Mouse (Mus musculus) frontal cortex, postnatal 10 days (tissue): Measurements from ENCODE around the gene Rnf227.

Source experiments
- DNase-seq, 2 experiments: peaks; one replicate each; pipeline ENCODE4 v3.0.0; 2022; ENCODE audit warnings: low spot score in 2 of 2, mixed read lengths in 1 of 2

Gene Rnf227

GRCm38 (mm10) chr11:69331152-69331551 lies 9.1 kb upstream of the Rnf227 start:
- no peak for DNase-seq

DNA sequence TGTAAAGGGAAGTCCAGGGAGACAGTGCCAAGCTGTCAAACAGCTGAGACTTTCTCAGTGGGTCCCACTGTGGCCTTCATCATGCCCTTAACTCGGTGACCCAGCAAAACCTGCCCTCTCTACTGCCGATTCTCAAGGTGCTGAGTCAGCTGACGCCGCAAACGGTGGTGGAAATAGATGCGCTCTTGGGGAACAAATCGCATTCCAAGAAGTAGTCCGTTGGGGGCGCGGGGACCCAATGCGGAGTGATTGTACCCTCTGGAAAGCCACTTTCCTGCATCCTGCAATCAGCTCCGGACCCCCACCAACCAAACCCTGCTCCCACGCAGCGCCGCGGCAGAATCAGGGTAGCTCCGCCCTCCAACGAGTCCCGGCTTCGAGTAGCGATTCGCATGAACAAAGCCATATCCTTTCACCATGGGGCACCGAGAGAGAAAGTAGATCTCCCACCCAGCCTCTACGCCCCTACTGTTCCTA lies 8.3 kb upstream of the Rnf227 start:
- peak; percentile 81 to 82 for DNase-seq

DNA sequence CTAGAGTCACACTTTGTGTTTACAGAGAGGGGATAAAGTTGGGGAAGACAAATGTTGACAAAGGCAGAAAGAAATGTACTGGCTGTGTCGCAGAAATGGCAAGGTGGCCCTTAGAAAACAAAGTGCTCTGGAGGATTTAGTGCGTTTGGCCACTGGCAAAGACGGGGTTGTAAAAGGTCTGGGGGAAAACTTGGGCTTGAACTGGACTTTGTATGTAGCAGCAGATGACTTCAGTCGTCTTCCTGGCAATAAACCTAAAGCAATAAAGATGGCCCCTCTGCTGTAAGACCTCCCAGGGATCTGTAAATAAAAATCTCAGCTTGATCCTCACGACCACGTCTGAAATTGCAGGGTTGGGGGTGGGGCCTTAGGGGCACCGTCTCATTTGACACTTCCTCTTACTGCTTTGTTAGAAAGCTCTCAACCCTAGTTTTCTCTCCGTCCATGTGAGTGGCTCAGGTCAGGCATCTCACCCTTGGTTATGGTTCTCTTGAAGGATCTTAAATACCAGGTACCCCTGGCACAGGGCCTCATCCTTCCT lies 7.5 kb upstream of the Rnf227 start:
- DNase-seq: no peak

- DNase-seq: no peak
Observed at GRCm38 (mm10) chr11:69333922-69334321, 6.3 kb upstream of the Rnf227 start.

- no peak for DNase-seq
Observed at GRCm38 (mm10) chr11:69334796-69335195, 5.5 kb upstream of the Rnf227 start.

DNA sequence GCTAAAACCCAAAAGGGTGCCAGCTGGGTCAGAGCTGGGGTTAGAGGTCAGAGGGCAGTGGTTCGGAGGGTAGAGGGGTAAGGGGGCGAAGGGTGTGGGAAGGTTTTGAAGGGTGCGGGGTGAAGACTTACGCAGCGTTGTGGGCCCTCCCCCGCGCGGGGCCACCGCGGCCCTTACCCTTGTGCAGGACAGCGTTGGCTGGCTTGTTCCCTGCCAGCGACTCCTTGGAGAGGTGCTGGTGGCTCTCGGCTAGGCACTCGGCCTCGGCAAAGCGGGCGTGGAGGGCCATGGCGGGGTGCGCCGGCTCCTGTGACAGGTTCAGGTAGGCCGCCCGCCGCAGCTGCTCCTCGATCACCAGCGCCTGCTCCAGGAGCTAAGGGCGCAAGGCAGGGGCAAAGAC lies 6.2 kb downstream of the Rnf227 start:
- no peak for DNase-seq

GRCm38 (mm10) chr11:69356544-69356943 lies 16.3 kb downstream of the Rnf227 start:
- DNase-seq: no peak

GRCm38 (mm10) chr11:69357690-69358089 lies 17.4 kb downstream of the Rnf227 start:
- DNase-seq: no peak

DNA sequence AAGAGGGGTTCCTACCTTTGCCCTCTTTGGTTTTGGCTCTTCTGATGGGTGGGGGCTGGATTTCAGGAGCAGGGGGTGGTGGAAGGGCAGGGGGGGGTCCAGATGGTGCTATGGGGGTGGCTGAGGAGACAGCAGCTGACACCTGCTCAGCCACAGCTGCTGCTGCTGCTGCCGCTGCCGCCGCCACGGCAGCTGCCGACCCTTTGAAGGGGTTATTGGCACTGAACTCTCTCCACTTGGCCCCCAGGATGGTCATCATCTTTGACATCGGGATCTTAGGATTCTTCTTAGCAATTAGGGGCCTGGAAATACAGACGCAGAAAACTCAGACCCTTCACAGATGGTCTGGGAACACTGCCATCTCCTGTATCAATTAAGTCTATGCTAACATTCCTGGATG lies 21.8 kb downstream of the Rnf227 start:
- DNase-seq: no peak

- DNase-seq: no peak
Observed at GRCm38 (mm10) chr11:69362479-69362878, 22.2 kb downstream of the Rnf227 start.

GRCm38 (mm10) chr11:69364376-69364775 lies 24.1 kb downstream of the Rnf227 start:
- no peak for DNase-seq

- peak; percentile 92 to 93 for DNase-seq
Observed at GRCm38 (mm10) chr11:69364910-69365309, 24.6 kb downstream of the Rnf227 start.

GRCm38 (mm10) chr11:69365722-69366121 lies 25.5 kb downstream of the Rnf227 start:
- no peak for DNase-seq

DNA sequence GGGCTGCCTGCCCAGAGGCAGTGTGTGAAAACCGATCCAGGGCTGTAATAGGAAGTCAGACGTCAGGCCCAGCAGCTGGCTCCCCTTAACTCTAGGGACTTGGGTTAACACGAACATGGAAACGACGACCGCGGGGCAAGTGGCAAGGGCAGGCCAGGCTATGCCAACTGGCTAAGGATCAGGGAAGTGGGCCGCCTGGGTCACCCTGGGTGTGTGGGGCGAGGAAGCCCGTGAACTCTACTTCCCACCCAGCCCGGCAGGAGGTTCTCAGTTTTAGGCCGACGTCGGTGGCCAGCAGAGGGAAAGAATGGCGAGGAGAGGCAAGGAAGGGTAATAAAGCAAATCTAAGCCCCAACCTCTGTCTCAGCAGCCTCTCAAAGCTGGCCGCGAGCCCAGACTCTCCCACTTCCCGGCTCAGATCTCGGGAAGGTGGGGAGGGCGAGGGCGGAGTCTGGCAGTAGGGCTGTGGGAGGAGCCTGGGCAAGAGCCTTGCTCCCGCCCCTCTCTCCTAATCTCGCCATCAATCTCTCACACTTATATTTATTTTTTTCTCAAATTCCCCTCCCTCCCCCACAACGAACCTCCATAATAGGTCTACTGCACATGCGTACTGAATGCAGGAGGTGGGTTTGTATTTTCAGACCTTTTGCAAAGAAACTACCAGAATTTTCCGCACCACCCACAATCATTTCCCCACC lies 26.0 kb downstream of the Rnf227 start:
- DNase-seq: peak; percentile 94

GRCm38 (mm10) chr11:69366855-69367615 lies 26.8 kb downstream of the Rnf227 start:
- no peak for DNase-seq

DNA sequence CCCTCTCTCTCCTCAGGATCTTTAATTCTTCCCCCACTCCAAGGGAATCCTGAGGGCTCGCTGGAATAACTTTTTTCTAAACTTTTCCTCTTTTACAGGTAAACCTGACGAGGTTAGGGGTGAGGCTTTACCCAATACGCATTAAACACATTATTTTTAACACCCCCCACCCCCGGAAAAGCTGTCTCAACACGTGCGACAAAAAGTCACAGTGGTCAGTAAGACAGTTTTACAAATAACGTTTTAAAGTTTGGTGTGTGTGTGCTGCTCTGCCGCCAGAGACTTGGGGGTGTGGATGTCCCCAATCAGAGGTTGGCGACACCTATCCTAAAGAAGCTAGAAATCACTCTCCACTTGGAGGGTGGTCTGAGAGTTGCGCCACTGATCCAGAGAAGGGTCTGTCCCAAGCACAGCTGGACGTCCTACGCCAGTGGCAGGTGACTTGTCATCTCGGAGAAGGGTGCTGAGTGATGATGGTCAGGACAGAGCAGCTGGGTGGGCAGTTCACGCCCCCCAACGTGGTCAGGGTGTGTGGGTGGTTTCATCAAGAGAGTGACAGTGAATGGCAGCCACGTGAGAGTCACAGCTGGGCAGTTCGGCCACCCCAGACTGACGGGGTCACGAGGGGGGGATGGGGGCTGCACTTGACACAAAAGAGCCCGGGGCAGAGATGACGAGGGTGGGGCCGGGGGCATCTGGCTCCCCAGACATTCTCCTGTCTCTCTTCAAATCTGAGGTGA lies 27.5 kb downstream of the Rnf227 start:
- peak; percentile 42 to 66 for DNase-seq

DNA sequence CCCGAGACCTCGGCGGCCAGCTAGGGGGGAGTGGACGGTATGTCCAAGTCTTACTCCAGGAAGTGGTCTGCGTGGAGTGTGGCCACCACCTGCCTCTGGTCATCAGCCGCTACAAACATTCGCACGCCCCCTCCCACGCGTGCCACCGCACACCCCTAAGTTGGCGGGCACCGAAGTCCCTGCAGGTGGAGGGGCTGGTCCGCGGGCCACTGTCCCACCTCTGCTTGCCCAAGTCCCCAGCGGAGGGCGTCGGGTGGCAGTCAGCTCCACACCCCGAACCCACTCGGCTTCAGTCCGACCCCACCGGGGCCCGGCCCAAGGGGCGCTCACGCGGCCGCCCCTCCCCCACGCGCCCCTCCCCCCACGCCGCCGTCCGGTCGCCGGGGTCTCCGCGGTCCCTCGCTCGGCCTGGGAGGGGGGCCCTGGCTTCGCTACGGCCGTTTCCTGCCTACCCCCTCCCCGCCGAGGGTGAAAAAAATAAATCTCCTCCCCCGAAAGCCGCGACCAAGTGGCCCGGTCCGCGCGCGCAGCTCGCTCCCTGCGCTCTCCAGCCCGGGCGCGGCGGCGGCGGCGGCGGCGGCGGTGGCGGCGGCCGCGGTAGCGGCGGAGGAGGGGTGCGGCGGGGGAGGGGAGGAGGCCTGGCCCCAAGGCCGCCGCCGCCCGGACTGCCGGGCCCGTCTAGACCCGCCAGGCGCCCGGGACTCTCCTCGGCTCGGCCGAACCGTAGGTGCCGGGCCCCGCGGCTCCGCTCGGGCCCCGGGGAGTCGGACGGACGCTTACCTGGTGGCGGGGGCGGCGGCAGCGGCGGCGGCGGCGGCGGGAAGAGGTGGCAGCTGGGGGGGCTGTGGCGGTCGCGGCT lies 28.3 kb downstream of the Rnf227 start:
- peak; percentile 48 to 69 for DNase-seq

DNA sequence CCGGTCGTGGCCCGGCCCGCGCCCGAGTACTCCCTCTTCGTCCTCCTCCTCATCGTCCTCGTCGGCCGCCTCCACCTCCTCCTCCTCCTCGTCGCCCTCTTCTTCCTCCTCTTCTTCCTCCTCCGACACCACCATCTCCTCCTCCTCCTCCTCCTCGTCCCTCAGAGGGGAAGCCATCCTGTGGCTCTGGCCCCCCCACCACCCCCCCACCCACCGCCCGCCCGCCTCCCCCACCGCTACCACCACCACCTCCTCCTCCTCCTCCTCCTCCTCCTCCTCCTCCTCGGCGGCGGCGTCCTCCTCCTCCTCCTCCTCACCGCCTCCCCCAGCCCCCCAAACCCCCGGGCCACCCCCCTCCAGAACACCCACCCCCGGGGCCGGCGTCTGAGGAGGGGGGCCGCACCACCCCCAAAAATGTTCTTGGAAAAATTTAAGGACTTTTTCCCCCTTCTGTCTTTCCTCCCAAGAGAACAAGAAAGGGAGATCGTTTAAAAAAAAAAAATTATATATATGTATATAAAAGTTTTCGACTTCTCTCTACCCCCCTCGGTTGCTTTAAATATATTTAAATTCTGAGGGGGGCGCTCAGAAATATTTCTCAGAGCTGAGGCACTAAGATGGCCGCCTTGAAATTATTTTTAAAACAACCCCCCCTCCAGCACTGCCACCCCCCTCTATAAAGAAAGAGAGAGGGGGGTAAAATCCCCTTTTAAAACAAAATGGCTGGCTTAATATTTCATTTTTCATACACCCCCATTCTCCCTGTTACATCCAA lies 29.1 kb downstream of the Rnf227 start, which contains the start of gene Chd3:
Chd3 (minus strand) TSS at position 192 of the 775 bp plus-strand sequence.
- no peak for DNase-seq

DNA sequence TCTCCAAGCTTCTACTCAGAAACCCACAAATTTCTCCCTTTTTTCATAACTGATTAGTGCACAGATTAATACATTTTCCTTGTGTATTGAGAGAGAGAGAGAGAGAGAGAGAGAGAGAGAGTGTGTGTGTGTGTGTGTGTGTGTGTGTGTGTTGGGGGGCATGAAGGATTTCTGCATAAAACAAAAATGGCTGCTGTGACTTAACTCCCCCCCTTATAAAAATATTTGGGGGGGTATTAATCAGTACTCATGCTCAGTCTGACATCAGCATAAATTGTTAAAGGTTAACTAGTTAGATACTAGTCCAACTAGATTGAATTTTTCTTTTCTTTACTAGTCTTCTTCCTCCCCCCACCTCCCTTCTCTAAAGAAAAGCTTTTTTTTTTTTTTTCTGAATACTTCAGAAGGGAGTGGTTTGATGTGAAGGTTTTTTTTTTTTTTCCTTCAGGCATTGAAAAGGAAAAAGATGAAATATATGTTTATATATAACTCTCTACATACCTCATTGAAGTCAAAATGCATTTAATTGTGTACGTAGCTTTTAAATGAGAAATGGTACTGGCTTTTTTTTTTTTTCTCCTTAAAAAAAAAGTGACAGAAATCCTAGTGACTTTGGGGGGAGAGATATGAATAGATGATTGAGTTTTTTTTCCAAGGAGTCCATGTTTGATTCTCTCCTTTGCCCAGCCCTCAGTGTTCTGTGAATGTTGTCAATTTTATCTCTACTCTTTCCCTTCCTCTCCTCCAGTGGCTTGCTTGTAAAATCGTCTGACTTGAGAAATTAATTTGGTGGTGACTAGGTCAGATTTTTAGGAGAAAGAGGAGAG lies 29.9 kb downstream of the Rnf227 start:
- no peak for DNase-seq
